18 mouse cellular contexts compared by ENCODE assay signal in the genomic region with DNA sequence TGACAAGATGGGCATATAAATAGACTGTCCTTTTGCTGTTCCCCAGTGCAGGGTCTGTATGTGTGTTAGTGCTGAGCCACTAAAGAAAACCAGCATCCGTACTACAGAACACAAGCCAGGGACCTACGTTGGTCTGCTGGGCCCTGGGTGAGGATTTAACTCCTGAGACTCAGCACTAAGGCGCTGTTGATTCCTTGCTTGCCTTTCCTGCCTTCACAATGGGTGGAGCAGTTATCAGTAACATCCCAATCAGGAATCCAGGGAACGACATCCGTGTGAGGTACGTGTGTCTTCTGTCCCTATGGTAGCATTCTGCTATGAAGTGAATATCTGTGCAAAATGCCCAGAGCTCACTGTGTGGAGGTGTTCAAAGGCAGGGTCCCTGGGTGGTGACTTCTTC. TPM values are rescaled to one million over a fixed set of nuclear protein-coding genes. Genes with fewer than 3 reads are reported as not detected.
"Had no signal": no experiment of that assay in that cellular context is flagged by ENCODE, and none has a peak within 500 bp of the region (broad histone marks: within the 10 kb centered on the region; RNA-seq: fewer than 3 reads in every experiment).

No protein-coding gene starts in this region.

- ATAC-seq: liver, postnatal 0 days; midbrain, embryonic 13.5 days had no signal

- H3K27me3 ChIP-seq: midbrain, embryonic 13.5 days; neural tube, embryonic 12.5 days had no signal

- H3K27ac ChIP-seq: layer of hippocampus, adult 2 months; limb, embryonic 12.5 days; liver, embryonic 13.5 days; lung, embryonic 15.5 days; macrophage had no signal

- H3K9ac ChIP-seq: limb, embryonic 12.5 days; liver, embryonic 13.5 days; liver, postnatal 0 days; lung, embryonic 15.5 days; midbrain, embryonic 13.5 days; neural tube, embryonic 12.5 days had no signal

- H3K4me1 ChIP-seq: liver, embryonic 13.5 days; megakaryocyte, embryonic 14.5 days had no signal

- H3K36me3 ChIP-seq: liver, embryonic 13.5 days; lung, embryonic 15.5 days had no signal

- H3K4me3 ChIP-seq: layer of hippocampus, adult 2 months; limb, embryonic 12.5 days; liver, embryonic 13.5 days; lung, embryonic 15.5 days; megakaryocyte, embryonic 14.5 days; midbrain, embryonic 13.5 days; neural tube, embryonic 12.5 days had no signal

- H3K4me2 ChIP-seq: limb, embryonic 12.5 days; liver, embryonic 13.5 days; lung, embryonic 15.5 days; midbrain, embryonic 13.5 days had no signal

- DNase-seq: kidney, postnatal 10 days; liver; liver, embryonic 13.5 days; liver, postnatal 0 days; lung, postnatal 14 days; right cerebral cortex, postnatal 4 days; spleen, adult 18-20 months; thymus, adult 18-20 months; thymus, postnatal 14 days had no signal

- H3K9me3 ChIP-seq: liver, embryonic 13.5 days; lung, embryonic 15.5 days; midbrain, embryonic 13.5 days had no signal

RNA-seq across cellular contexts. Expression of a gene that starts 8.2 kb away (rescaled TPM):
- total RNA-seq: monocyte, adult 5-6 weeks; neutrophil, adult 5-6 weeks had no signal
